Mouse (Mus musculus) CD8-positive naive resting alpha-beta T cell, adult 2 months (primary cell): Measurements from ENCODE around the gene Afg1l.

Experiments used
- DNase-seq, 2 experiments: peaks; one replicate each; pipeline ENCODE4 v3.0.0; 2022; ENCODE audit warnings: low read depth in 2 of 2, low spot score in 2 of 2

Gene Afg1l

DNA sequence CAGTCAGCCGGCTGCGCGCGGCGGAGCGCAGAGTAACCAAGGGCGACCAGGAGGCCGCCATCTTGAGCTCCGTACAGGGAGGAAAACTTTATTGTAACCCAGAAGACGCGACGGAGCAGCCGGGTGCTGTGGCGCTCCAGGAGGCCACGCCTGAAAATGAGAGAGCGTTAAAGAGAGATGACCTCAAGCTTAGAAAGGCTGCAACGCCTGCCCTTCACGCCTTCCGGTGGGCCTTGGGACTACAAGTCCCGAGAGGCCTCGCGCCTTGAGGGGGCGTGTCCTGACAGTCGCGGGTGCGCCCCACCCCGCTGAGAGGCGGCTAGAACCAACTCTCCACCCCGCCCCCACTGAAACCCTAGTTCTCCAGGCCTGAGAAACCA is at the start of gene Afg1l:
TSS of gene Afg1l (minus strand) at position 225 of the 380 bp plus-strand sequence.
- DNase-seq = peak; percentile 85 to 93

DNA sequence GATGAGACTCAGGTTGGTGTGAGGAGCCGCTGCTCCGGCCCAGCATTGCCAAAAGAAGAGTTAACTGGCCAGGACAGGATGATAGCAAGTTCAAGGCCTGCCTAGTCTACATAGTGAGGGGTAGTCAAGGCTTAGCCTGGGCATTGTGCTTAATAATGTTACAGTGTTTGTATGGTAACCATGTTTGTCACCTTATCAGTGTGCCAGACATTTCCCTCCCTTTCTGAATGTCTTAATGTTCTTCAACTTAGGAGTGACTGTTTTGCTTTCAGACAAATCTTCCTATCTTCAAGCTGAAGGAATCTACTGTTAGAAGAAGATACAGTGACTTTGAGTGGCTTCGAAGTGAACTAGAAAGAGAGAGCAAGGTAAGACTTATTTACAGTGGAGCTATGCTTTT is 47.3 kb upstream of the Afg1l start:
- no peak for DNase-seq

DNA sequence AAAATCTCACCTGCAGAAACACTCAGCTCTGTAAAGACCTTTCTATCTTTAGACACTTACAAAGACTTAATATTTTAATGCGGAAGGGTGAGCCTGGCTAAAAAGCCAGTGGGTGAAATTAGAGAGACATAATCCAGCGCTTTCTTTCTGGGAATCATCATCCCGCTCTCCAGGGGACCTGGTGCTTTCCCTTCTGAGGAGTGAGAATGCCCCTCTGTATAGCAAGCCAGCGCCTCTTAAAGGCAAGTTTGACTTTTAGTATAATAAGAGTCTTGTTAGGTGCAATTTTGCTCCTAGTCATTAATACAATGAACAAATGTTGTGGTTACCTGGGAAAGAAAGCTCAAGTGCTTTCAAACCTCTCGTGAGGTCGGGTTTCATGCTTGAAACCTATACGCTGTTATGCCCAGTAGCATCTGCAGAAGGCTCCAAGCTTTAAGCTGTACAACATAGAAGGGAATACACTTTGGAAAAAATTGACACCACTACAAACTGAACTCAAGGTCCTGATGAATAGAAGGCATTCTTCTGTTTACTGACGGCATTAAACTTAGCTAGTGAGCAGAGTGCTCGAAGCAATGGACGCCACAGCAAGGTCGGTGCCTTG is 45.3 kb upstream of the Afg1l start:
- DNase-seq = no peak

DNA sequence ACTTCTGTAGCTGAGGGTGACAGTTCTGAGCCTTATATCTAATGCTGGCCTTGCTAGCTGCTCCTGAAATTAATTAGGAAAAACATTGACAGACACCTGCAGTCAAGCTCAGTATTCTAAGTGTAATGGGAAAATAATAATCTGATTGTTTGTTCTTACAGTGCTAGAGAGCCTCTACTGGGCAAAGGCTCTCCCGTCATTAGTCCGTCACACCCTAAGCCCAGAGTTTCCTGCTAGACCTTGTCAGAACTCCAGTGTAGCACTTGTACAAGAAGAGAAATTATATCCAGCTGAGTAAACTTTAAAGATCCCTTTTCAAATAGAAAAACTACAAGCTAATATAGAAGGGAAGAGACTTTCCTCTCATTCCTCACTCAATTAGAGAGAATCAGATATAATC is 44.5 kb upstream of the Afg1l start:
- no peak for DNase-seq

DNA sequence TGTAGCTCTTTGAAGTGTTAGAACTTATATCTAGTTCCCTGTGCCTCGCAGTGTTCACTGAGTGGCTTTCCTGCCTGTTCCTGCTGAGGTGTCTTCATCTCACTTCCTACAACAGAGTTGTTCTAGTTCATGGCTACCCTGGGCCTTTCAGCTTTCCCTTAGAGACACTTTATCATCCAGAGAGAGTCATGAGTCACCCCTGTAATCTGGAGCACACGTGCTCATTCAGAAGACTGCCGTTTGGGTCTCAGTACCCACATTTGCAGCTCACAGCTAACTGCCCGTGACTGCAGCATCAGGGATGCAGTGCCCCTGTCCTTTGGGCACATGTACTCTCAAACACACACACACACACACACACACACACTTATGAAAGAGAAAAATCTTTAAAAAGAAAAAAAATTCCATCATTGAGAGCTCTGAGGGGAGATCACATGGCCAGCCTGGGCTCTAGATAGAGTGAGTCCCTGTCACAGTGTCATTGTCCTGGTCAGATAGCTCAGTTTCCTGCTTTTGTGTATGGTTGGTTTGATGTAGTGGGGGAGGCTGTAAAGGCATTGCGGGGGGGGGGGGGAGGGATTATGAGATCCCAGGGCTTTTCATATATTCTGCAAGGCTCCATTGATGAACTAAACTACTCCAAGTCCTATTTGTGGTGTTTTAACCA is 43.1 kb upstream of the Afg1l start:
- no peak for DNase-seq

DNA sequence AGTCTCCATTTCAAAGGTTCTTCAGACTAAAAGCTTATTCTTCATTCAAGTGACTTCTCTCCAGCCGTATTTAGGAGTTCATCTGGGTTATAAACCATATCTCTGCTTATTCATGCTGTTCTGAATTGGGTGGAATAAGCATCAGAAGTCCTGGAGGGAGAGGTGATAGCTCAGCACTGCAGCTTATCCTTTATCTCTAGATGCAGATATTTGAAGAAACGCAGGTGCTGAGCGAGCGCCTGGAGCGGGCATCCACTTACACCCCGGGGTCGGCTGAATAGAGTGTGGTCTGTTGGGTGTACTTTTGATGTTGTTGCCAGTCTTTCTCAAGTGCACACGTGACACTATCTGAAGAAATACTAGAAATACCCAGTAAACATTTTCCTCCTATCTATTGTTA is 40.0 kb upstream of the Afg1l start:
- DNase-seq = no peak

DNA sequence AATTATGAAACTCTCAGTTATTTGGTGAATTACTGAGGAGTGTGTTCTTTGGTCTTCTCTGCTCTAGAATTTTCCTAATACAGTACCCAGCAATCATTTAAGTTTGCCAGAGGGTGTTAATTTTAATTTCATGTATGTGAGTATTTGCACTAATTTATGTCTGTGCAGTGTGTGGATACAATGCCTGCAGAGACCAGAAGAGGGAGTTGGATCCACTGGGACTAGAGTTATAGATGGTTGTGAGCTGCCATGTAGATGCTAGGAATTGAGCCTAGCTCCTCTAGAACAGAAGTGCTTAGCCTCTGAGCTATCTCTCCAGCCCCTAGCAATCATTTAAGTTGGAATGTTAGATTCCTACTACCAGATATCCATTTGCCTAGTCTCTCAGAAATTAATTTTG is 35.8 kb upstream of the Afg1l start:
- DNase-seq = no peak

DNA sequence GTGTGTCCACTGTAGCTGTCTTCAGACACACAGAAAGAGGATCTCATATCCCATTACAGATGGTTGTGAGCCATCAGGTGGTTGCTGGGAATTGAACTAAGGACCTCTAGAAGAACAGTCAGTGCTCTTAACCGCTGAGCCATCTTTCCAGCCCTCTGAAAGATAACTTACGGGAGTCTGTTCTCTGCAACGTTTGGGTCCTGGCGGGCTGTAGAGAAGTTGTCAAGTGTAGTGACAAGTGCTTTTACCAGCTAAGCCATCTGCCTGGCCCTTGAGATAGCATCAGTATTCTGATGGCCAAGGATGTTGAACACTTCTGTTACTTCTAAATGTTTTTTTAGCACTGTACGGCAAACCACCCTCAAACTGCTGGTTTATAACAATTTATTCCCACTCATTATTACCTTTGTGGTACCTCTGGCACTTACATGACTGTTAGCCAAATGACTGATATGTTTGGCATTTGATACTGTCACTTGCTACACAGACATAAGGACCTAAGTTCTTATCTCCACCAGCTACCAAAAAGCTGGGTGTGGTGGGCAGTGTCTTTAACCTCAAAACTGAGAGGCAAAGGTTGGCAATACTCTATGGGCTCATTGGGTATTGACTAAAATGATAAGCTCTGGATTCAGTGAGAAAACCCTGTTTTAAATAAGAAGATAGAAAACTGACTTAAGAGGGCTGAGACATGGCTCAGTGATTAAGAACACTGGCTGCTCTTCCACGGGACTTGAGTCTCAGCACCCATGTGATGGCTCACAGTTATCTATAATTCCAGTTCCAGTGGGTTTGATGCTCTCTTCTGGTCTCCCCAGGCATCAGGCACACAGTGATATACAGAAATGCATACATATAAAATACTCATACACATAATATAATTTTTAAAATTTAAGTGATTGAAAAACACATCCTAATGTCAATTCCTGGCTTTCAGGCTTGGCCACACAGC is 33.1 kb upstream of the Afg1l start:
- DNase-seq = no peak

DNA sequence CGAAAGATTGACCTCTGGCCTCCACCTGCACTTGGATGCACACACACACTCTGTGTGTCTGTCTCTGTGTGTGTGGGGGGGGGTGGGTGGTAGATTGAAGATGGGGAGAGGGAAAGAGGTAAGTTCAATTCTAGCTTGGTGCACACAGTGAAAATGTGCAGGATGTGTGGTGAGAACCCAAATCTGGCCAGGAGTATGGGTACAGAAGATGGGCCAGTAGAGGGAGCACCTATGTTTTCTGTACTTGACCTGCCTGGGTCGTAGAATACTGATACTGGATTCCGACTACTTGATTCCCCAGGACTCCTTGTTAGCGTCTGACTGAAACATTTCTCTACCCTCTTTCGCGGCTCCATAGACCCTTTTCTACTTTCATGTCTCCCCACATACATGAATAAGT is 31.8 kb upstream of the Afg1l start:
- DNase-seq = no peak

DNA sequence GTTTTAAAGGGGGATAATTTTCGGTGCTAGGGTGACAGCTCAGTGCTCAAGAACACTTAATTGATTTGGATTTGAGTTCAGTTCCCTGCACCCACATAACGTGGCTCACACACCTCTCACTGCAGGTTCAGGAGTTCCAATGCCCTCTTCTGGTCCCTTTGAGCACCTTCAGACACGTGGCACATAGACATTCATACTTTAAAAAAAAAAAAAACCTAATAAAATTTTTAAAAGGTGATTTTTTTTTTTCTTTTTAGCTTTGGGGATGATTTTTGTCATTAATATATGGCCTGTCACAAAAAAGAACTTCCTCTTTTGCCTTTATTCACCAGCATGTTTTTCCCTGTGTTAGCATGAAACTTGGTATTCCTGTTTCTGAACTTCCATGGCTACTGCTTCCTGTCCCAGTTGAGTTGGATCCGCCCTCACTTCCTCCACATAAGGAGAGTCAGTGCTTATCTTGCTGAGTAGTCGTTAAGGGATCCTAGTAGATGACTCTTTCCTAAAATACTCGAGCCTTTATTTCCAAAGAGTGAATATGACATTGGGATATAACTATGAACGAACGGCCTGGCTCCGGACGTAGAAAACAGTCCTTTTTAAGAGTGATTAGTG is 25.8 kb upstream of the Afg1l start:
- DNase-seq = no peak

DNA sequence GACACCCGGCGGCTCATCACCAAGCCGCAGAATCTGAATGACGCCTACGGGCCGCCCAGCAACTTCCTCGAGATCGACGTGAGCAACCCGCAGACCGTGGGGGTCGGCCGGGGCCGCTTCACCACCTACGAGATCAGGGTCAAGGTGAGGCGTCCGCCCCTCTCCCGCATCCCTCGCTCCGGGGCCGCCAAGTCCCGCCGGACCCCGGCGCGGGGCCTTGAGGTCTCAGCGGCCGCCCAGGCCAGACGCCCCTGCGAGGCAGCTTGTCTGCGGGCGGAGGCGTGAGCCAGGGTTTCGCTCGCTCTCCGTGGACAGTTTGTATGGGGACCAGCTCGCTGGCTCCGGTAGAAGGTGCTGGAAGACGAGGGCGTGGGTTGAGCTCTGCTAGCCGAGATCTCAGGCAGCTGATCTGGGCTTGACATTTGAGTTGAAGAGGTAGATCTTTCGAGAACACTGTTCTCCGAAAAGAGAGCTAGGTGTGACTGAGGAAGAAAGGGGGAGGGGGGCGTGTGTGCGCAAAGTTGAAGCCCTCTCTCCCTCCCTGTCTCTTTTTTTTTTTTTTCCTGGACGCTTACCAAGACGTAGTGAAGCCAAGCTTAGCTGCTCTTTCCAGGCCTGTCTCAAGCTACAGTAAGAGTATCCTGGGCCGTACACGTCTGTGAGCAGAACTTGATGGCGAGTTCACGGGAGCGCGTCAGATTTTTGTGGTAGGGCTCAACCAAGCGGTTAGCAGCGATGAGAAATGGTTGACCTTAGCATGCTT is 24.2 kb upstream of the Afg1l start:
- peak; percentile 54 to 63 for DNase-seq

DNA sequence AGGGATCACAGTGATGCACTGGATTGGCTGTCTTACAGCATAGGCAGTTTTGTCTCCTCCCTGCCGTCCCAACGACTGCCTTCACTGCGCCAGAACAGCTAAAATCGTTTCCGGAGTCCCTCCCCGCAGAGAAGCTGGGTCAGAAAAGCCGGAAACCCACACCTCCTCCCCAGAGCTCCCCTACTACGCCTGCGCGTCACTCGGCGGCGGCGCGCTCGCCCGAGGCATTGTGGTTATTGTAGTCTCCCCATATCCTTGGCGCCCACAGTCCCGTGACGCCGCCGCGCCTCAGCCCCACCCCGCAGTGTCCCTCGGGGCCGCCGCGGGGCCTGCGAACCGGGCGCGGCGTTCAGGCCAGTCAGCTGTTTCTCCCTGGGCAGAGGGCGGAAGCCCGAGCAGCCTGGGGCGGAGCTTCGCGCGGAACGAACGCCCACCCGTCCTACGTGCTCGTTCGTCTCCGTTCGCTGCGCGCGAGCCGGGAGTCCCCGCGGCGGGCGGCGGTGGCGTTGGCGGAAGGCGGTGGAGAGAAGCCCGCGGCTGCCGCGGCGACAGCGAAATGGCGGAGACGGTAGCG is 23.5 kb upstream of the Afg1l start, which contains the start of gene Snx3:
TSS of gene Snx3 (plus strand) at position 256 of the 574 bp plus-strand sequence.
- peak; percentile 94 to 95 for DNase-seq

DNA sequence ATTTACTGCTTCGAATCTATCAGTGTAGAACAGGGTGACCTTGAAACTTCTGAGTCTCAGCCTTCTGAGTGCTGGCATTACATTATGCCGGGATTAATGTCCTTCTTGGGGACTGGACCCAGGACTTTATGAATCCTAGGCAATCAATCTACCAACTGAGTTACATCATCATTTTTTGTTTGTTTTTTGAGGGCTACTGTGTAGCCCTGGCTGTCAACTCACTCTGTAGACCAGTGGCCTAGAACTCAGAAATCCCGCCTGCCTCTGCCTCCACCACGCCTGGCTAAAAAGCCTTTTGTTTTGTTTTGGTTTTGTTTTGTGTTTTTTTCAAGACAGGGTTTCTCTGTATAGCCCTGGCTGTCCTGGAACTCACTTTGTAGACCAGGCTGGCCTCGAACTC is 22.8 kb upstream of the Afg1l start:
- DNase-seq = no peak

DNA sequence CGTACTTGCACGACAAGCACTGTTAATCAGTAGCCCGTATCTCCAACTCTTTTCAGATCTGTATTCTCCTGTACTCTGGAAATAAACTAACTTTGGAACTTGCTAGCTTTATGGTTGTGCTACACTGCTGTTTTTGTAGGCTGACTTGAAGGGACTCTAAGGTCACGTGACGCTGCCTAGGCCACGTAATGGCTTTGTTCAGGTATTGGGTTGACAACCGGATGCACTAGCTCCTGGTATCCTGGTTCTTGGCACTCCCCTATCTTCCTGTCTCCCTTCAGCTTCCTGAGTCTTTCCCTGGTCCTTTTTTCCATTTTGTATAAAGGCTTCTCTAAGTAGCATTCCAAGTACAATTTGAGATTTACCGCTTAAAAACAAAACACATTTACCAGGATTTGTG is 22.2 kb upstream of the Afg1l start:
- no peak for DNase-seq

DNA sequence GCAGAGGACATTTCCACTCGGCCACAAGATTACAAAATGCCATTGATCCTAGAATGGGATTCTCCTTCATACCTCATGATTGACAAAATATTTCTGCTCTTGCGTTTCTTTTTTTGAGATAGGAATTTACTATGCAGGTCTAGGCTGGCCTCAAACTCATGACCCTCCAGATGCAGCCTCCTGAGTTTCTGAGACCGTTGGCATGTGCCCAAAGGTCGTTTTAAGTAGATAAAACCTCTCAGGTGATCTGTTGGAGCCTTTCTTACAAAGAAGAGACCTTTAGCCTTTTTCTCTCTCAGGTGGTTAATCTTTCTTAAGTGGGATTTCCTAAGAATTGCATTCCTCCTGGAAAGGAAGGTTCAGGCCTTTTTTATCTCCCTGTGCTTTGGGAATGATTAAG is 14.6 kb upstream of the Afg1l start:
- no peak for DNase-seq

DNA sequence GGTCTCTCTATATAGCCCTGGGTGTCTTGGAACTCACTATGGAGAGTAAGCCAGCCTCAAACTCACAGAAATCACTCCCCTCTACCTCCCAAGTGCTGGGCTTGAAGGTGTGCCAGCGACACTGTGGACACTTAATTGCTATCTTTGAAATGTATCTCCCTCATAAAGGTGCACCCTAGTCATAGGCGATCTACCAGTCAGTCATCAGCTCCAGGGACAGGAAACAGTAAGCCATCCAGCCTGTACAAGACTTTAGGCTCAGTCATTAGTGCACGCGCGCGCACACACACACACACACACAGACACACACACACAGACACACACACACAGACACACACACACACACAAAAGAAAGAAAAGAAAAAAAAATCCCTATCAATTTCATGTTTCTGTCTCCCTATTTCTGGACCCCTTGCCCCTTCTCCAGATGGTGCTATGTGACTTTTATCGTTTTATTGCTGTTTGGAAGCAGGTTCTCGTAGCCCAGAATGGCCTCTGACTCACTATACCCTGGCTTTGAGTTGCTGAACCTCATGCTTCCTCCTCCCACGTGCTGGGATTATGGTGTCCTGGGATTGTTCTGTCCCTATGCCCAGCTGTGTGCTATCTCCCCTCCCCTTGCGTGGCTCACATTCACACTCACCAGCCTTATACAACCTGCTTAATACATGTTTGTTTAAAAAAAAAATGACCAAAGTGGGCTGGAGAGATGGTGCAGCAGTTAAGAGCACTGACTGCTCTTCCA is 13.8 kb upstream of the Afg1l start:
- no peak for DNase-seq

DNA sequence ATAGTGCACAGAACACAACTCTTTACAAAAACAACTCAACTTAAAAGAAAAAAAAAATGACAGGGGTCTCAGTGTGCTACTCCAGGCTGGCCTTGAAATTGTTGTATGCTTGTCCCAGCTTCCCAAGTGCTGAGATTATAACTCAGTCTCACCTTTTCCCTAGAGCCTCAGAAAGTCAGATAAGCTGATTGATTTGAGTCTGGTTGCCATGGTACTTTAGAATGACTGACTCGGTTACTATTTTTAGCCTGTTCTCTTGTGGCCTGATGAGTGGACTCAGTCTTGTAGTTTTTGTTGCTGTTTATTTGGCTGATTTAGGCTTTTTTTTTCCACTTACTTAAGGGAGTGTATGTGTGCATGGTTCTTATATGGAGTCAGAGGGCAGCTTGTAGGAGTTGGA is 12.8 kb upstream of the Afg1l start:
- no peak for DNase-seq

DNA sequence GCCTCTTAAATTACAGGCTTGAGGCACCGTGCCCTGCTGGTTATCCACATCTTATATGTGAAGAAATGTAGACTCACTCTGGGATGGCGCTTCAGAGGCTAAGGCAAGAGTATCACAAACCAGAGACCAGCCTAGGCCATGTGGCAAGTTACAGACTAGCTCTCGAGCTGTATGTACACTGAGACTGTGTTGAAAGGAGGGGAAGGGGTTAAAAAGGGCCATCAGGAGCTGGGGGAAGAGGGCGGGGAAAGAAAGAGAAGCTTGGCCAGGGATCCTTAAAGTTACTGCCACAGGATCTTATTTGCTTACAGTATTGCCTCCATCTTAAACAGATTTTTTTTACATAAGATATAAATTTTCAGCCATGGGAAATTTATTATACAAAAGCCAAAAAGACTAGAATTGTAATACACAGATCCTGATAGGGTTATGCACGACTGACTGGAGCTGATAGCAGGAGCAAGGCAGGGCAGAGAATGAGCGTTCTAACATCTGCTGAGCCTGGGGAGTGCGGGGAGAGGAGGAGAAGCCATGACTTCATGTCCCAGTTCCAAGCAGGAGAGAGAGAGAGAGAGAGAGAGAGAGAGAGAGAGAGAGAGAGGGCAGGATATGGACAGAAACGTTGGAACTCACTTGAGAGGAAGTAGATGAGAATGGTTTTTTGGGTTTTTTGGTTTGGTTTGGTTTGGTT is 10.4 kb upstream of the Afg1l start:
- DNase-seq = no peak

DNA sequence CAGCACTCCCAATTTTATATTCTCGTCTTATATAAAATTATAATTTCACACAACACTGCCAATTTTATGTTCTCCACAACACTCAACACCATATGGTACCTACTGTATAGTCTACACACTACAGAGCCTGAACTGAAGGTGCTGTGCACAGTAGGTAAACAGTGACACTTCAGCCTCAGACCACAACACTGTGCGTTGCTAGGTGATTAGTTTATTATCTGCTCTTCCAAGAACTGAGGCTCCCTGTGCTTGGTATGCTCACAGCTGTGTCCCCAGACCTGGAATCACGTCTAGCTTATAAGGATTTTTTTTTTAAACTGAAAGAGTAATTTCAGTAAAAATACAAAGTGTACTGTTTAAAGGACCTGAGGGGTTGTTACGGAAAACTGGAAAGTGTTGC is 2.4 kb upstream of the Afg1l start:
- no peak for DNase-seq
